Mouse (Mus musculus) liver, postnatal 0 days (tissue): Measurements from ENCODE around the gene Adam22. TPM values are rescaled to one million over a fixed set of nuclear protein-coding genes. Genes with fewer than 3 reads are reported as not detected.
A peak's percentile ranks its signal among the peaks of the same experiment; 100 is the strongest.

Experiments
- ATAC-seq: fragments of 200-750 bp; cut with Nextera tagmentation; 2 replicates; pipeline ENCODE4 v1.8.0; 2017; ENCODE audit warnings: mild to moderate bottlenecking, moderate library complexity
- DNase-seq: peaks from one replicate; pipeline ENCODE4 v3.0.0-alpha.2; 2016
- H3K27ac ChIP-seq: fragments of 300-500 bp; sonication (generic); 2 replicates; pipeline ENCODE4 v1.5.1; 2014; ENCODE audit warnings: antibody characterized with exemption, moderate library complexity, mild to moderate bottlenecking, low read depth
- H3K27me3 ChIP-seq: fragments of 300-500 bp; sonication (generic); 2 replicates; pipeline ENCODE4 v1.6.1; 2014; ENCODE audit warnings: low read length, control low read depth, mixed read lengths; ENCODE audit not compliant: insufficient read depth
- H3K36me3 ChIP-seq: fragments of 300-500 bp; sonication (generic); replicated peaks from 2 replicates; pipeline ENCODE4 v1.6.1; 2014; ENCODE audit warnings: mild to moderate bottlenecking, control low read depth, low read length, moderate library complexity, mixed read lengths; ENCODE audit not compliant: insufficient read depth
- H3K4me1 ChIP-seq: fragments of 300-500 bp; sonication (generic); 2 replicates; pipeline ENCODE4 v1.6.1; 2014; ENCODE audit warnings: antibody characterized with exemption, mild to moderate bottlenecking, control low read depth; ENCODE audit not compliant: insufficient read depth
- H3K4me2 ChIP-seq: fragments of 300-500 bp; sonication (generic); 2 replicates; pipeline ENCODE4 v1.6.1; 2014; ENCODE audit warnings: low read depth, mild to moderate bottlenecking, low read length, moderate library complexity, mixed read lengths
- H3K4me3 ChIP-seq: fragments of 300-500 bp; sonication (generic); 2 replicates; pipeline ENCODE4 v1.5.1; 2014; ENCODE audit warnings: low read depth, low read length
- H3K9ac ChIP-seq: fragments of 300-500 bp; sonication (generic); replicated peaks from 2 replicates; pipeline ENCODE4 v1.6.1; 2014; ENCODE audit warnings: mild to moderate bottlenecking, moderate library complexity
- H3K9me3 ChIP-seq: fragments of 300-500 bp; sonication (generic); 2 replicates; pipeline ENCODE4 v1.6.1; 2016; ENCODE audit warnings: mild to moderate bottlenecking, control low read depth, low read length, mixed read lengths
- CTCF ChIP-seq: sonication (generic); IDR thresholded peaks from 2 replicates; pipeline ENCODE4 v1.5.1; 2016; ENCODE audit warnings: antibody characterized with exemption, low read depth
- EP300 ChIP-seq: IDR thresholded peaks from 2 replicates; pipeline ENCODE4 v1.6.1; 2016; ENCODE audit warnings: antibody characterized with exemption, low read depth, mild to moderate bottlenecking
- WGBS: fragments of 180-500 bp; shearing (Covaris S2); extraction: QIAGEN DNeasy Blood & Tissue Kit; methylation state at CpG from one replicate; pipeline ENCODE4 v1.1.7; 2014; ENCODE audit not compliant: insufficient replicate concordance; 5-methylcytosine and 5-hydroxymethylcytosine counted together
- polyA plus RNA-seq: library from polyadenylated mRNA; unstranded; fragments of >200 nt; fragmentation: Nextera tagmentation; extraction: Ambion mirVana; gene quantifications from 2 replicates; pipeline ENCODE4 v1.2.1, GENCODE M21; 2015

The Adam22 gene
- polyA plus RNA-seq, 1 experiment from 2014 or later, result 0.33 TPM

DNA sequence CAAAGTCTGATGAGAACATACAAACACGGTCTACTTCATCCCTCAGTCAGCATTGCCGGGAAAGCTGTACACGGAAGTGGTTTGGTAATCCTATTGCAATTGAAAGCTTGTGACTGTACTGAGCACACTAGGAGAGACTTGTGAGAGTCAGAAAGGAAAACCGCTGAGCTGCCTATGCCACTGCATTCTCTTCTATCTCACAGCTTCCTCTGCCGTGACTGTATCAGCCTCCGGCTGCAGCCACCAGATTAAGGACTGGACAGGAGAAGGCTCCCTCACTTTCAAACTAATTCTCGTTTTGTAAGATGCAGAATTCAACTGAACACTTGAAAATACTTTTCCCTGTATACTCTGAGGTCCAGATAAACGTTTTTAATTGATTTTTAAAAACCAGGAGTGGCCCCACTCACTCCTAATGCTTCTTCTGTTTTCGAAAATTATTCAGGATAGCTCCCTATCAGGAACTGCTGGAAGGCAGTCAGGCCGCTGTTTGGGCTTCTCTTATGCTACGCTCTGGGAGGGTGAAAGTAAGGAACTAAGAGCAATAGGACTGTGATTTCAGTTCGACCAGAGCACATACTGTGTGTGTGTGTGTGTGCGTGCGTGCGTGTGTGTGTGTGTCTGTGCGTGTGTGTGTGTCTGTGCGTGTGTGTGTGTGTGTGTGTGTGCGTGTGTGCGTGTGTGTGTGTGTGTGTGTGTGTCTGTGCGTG, 285.0 kb downstream of the Adam22 start:
- no peaks in the 10 kb centered on the region for H3K27me3 ChIP-seq
- H3K4me1 ChIP-seq, result no peaks in the 10 kb centered on the region
- 61% methylated on average over 20 of the region's 20 CpGs for WGBS
- H3K9ac ChIP-seq, result no peak overlapping the region
- ATAC-seq, result 0 out of 2 replicates have a peak, but pooled peaks have one; percentile 19
- H3K4me2 ChIP-seq, result no peak overlapping the region
- H3K4me3 ChIP-seq, result no peak overlapping the region
- H3K27ac ChIP-seq, result no peak overlapping the region
- TF ChIP-seq CTCF, result no peak
- TF ChIP-seq EP300, result no peak
- H3K36me3 ChIP-seq, result no peaks in the 10 kb centered on the region
- DNase-seq, result no peak
- no peaks in the 10 kb centered on the region for H3K9me3 ChIP-seq

DNA sequence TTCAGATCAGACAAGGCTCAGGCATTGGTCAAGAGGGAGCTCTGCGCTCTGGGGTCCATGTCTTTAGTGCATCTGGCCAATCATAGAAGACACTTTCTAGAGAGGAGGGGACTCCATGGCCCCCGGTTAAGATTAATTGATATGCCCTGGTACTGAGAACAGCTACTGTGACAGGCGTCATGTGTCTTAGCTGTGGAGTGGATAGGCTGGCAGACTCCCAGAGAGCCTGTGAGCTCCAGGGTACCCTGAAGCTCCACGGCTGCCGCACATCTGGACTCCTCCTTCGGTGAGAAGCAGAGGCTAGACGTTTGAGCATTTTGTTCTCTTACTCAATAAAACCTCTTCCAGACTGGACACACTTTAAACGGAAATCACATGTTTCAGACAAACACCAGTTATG, 290.5 kb downstream of the Adam22 start:
- ATAC-seq (no peak), DNase-seq (no peak)
- Histone ChIP-seq H3K27ac (no peak overlapping the region), H3K9me3 (no peaks in the 10 kb centered on the region), H3K9ac (no peak overlapping the region), H3K27me3 (no peaks in the 10 kb centered on the region), H3K4me1 (no peaks in the 10 kb centered on the region), H3K4me3 (no peak overlapping the region), H3K4me2 (no peak overlapping the region), H3K36me3 (0 out of 2 replicates have a peak, but pooled peaks cover 5% of the 10 kb centered on the region)
- TF ChIP-seq EP300 (no peak), CTCF (no peak)
- 84% methylated on average over 8 of the region's 8 CpGs for whole genome bisulfite sequencing

DNA sequence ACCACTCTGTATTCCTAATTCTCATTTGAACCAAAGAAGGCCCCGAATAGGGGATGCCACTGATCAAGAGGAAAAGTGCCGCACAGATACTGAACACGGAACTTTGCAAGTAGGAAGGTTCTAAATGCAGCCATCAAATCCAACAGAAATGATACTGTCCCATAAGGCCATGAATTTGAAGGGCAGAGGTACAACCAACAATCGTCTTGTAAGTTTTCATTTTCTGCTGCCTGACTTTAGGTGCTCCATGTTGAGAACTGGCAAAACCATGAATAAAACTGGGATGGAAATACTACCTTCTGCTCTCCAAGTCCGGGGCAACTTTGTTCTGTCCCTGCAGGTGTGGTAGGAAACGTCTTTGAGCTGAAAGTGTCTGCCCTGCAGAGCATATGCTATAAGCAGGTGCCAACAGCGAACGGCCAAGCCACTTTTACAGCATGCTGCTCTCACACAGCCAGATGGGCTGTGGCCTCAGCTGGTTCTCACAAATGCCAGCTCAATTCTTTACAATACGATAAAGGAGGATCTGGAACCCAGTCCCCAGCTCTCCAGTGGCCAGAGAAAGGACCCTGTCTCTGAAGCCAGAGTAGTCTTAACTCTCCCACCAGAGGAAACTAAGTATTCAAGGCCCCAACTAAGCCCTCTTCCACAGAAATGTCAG, 293.9 kb downstream of the Adam22 start:
- 91% methylated on average over 9 of the region's 9 CpGs for WGBS
- Histone ChIP-seq H3K36me3 (peaks cover 17% of the 10 kb centered on the region; the same call in 1 of the 2 replicates), H3K27me3 (no peaks in the 10 kb centered on the region), H3K9ac (no peak overlapping the region), H3K9me3 (no peaks in the 10 kb centered on the region), H3K4me3 (no peak overlapping the region), H3K4me1 (no peaks in the 10 kb centered on the region), H3K27ac (no peak overlapping the region), H3K4me2 (no peak overlapping the region)
- TF ChIP-seq CTCF (no peak), EP300 (no peak)
- ATAC-seq (no peak), DNase-seq (no peak)

DNA sequence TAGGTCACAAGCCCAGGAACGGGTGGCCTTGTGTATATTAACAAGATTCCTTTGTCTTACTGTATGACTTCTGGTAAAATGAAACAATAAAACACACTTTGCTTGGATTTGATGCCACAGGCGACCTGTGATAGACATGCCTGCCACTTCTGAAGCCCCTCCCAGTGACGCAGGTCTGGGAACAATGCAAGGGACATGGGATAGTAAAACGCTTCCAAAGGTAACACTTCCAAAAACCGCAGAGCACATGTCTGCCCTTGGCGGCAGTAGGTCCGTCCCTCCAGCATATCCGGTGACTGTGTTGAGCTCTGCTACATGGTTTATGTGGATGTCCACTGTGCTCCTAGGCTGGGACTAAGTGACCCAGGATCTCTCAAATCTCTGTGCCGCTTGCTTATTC, 294.6 kb downstream of the Adam22 start:
- Histone ChIP-seq H3K9me3 (no peaks in the 10 kb centered on the region), H3K4me1 (no peaks in the 10 kb centered on the region), H3K4me3 (no peak overlapping the region), H3K27ac (no peak overlapping the region), H3K27me3 (no peaks in the 10 kb centered on the region), H3K36me3 (peaks cover 17% of the 10 kb centered on the region; the same call in 1 of the 2 replicates), H3K9ac (no peak overlapping the region), H3K4me2 (no peak overlapping the region)
- DNase-seq, result no peak
- WGBS, result 84% methylated on average over 9 of the region's 9 CpGs
- ATAC-seq, result no peak
- TF ChIP-seq CTCF, result no peak
- TF ChIP-seq EP300, result no peak

DNA sequence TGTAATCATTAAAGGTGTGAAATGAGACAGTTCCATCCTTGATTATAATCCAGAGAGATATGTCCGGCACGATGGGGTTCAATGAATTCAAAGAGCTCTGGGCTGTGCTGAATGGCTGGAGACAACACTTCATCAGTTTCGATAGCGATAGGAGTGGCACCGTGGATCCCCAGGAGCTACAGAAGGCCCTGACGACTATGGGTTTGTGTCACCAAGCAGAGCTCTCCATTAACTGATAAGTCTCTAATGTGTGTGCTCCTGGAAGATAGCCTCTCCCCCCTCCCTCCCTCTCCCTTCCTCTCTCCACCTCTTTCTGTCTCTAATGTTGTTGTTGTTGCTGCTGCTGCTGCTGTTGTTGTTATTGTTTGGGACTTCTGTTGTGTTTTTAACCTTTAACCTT, 304.8 kb downstream of the Adam22 start:
- 0 out of 2 replicates have a peak overlapping the region, but pooled peaks have one; percentile 2 for H3K4me2 ChIP-seq
- 45% methylated on average over 6 of the region's 6 CpGs for WGBS
- no peak for TF ChIP-seq CTCF
- TF ChIP-seq EP300, result 0 out of 2 replicates have a peak, but pooled peaks have one; percentile 27

DNA sequence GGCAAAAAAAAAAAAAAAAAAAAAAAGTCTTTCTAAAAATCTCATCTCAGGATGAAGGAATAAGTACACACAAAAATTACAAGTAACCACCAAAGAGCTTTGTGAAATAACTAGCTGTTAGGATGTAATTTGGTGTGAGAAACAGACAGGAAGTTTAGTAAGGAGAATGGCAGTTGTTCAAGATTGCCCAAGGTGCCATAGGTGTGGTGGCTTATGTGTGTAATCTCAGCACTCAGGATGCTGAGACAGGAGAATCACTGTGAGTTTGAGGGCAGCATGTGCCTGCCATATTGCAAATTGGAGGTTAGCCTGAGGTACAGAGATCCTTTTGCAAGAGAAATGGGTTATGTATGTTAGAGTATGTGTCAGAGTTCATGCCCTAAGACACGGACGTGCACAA, 305.5 kb downstream of the Adam22 start:
- DNase-seq, result no peak
- Histone ChIP-seq H3K4me1 (no peaks in the 10 kb centered on the region), H3K36me3 (peaks cover 56% of the 10 kb centered on the region), H3K9ac (no peak overlapping the region), H3K4me2 (no peak overlapping the region), H3K9me3 (no peaks in the 10 kb centered on the region), H3K4me3 (no peak overlapping the region), H3K27me3 (no peaks in the 10 kb centered on the region), H3K27ac (no peak overlapping the region)
- no peak for ATAC-seq
- no peak for TF ChIP-seq CTCF
- no peak for TF ChIP-seq EP300
- WGBS, result 83% methylated on average over 2 of the region's 2 CpGs

More for the DNA sequence above, 304.8 kb downstream of the Adam22 start:
- Histone ChIP-seq H3K4me1 (no peaks in the 10 kb centered on the region), H3K27me3 (no peaks in the 10 kb centered on the region), H3K4me3 (no peak overlapping the region), H3K36me3 (peaks cover 60% of the 10 kb centered on the region), H3K9ac (no peak overlapping the region), H3K27ac (no peak overlapping the region), H3K9me3 (no peaks in the 10 kb centered on the region)
- DNase-seq (no peak), ATAC-seq (peak; percentile 92)
